Mouse (Mus musculus): ENCODE results near the gene Phtf2.
"Not testable (repeated sequence)": the region's sequence is repeated elsewhere in the genome, so short reads cannot be mapped to it uniquely, and the experiment has no call there.

Gene Phtf2

DNA sequence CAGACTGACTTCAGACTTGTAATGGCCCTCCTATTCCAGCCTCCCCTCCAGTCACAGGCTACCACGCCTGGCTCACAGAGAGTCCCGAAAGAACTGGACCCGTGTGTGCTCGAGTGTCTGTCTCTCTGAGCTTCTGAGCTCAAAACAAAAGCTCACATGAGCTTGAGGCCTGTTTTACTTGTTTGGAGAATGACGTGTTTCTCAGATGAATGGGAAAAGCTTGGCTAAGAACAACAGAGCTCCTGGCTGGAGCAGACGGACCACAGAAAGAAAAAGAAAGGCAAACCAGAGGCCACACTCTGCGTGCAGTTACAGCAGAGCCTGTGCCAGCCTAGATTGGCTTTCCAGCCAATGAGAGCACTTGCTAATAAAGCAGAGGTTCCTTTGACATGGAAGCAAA, 130.2 kb downstream of the Phtf2 start:
- Histone ChIP-seq H3K9me3 (ENCODE audit: low read length) (peaks cover 14% of the 10 kb centered on the region), H3K4me1 (replicated peaks; ENCODE audit: low read depth, low read length) (peaks cover 22% of the 10 kb centered on the region), H3K36me3 (ENCODE audit: insufficient read depth, low read length) (no peaks in the 10 kb centered on the region), H3K4me3 (replicated peaks; ENCODE audit: low read length) (no peak overlapping the region), H3K27me3 (ENCODE audit: insufficient read depth, low read length) (no peaks in the 10 kb centered on the region)
- TF ChIP-seq POU5F1 (IDR thresholded peaks at IDR 0.05; ENCODE audit: borderline replicate concordance, low read length) (no peak), CTCF (conservative IDR thresholded peaks at IDR 0.05; ENCODE audit: low read length) (no peak), NANOG (IDR thresholded peaks at IDR 0.05; ENCODE audit: borderline replicate concordance, low read length) (no peak)

GRCm38 (mm10) chr5:20751000-20751399, 130.9 kb downstream of the Phtf2 start:
- H3K4me3 ChIP-seq (replicated peaks; ENCODE audit: low read length), result no peak overlapping the region; the same call in 1 of the 2 replicates
- H3K9me3 ChIP-seq (ENCODE audit: low read length), result peaks cover 13% of the 10 kb centered on the region
- no peak for TF ChIP-seq NANOG (IDR thresholded peaks at IDR 0.05; ENCODE audit: borderline replicate concordance, low read length)
- TF ChIP-seq POU5F1 (IDR thresholded peaks at IDR 0.05; ENCODE audit: borderline replicate concordance, low read length), result no peak
- no peak for TF ChIP-seq CTCF (conservative IDR thresholded peaks at IDR 0.05; ENCODE audit: low read length)
- no peaks in the 10 kb centered on the region for H3K27me3 ChIP-seq (ENCODE audit: insufficient read depth, low read length)
- no peaks in the 10 kb centered on the region for H3K36me3 ChIP-seq (ENCODE audit: insufficient read depth, low read length)
- peaks cover 22% of the 10 kb centered on the region for H3K4me1 ChIP-seq (replicated peaks; ENCODE audit: low read depth, low read length)

- H3K4me1 ChIP-seq (replicated peaks; ENCODE audit: low read depth, low read length), result peaks cover 23% of the 10 kb centered on the region
- no peaks in the 10 kb centered on the region for H3K36me3 ChIP-seq (ENCODE audit: insufficient read depth, low read length)
- TF ChIP-seq NANOG (IDR thresholded peaks at IDR 0.05; ENCODE audit: borderline replicate concordance, low read length) (no peak), POU5F1 (IDR thresholded peaks at IDR 0.05; ENCODE audit: borderline replicate concordance, low read length) (no peak), CTCF (conservative IDR thresholded peaks at IDR 0.05; ENCODE audit: low read length) (no peak)
- H3K4me3 ChIP-seq (replicated peaks; ENCODE audit: low read length), result no peak overlapping the region
- H3K9me3 ChIP-seq (ENCODE audit: low read length), result no peaks in the 10 kb centered on the region
- no peaks in the 10 kb centered on the region for H3K27me3 ChIP-seq (ENCODE audit: insufficient read depth, low read length)
These were observed 132.4 kb downstream of the Phtf2 start for GRCm38 (mm10) chr5:20749535-20749934.

- Histone ChIP-seq H3K36me3 (ENCODE audit: insufficient read depth, low read length) (no peaks in the 10 kb centered on the region), H3K9me3 (ENCODE audit: low read length) (no peaks in the 10 kb centered on the region), H3K4me1 (replicated peaks; ENCODE audit: low read depth, low read length) (peaks cover 29% of the 10 kb centered on the region), H3K4me3 (replicated peaks; ENCODE audit: low read length) (no peak overlapping the region), H3K27me3 (ENCODE audit: insufficient read depth, low read length) (no peaks in the 10 kb centered on the region)
- TF ChIP-seq CTCF (conservative IDR thresholded peaks at IDR 0.05; ENCODE audit: low read length) (no peak), NANOG (IDR thresholded peaks at IDR 0.05; ENCODE audit: borderline replicate concordance, low read length) (no peak), POU5F1 (IDR thresholded peaks at IDR 0.05; ENCODE audit: borderline replicate concordance, low read length) (no peak)
These were observed 133.1 kb downstream of the Phtf2 start for GRCm38 (mm10) chr5:20748856-20749255.

DNA sequence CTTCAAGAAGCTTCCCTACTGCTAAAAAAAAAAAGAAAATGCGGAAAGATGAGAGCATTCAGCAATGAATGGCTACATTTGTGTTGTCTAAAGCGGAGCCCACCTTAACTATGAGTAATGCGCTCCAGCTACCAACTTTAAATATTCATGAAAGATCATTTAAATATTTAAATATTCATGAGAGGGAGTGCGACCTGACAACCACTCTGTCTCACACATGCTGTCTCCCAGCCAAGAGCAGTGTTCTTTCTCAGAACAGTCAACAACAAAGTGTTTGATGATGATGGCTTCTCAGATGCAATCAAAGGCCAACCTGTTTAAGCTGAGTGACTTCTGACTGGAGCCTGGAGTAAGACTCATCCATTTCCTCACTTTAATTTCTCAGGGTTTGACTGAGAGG, 133.8 kb downstream of the Phtf2 start:
- H3K9me3 ChIP-seq (ENCODE audit: low read length), result no peaks in the 10 kb centered on the region
- no peaks in the 10 kb centered on the region for H3K36me3 ChIP-seq (ENCODE audit: insufficient read depth, low read length)
- H3K27me3 ChIP-seq (ENCODE audit: insufficient read depth, low read length), result no peaks in the 10 kb centered on the region
- no peak for TF ChIP-seq NANOG (IDR thresholded peaks at IDR 0.05; ENCODE audit: borderline replicate concordance, low read length)
- TF ChIP-seq CTCF (conservative IDR thresholded peaks at IDR 0.05; ENCODE audit: low read length), result no peak
- TF ChIP-seq POU5F1 (IDR thresholded peaks at IDR 0.05; ENCODE audit: borderline replicate concordance, low read length), result no peak
- peaks cover 32% of the 10 kb centered on the region for H3K4me1 ChIP-seq (replicated peaks; ENCODE audit: low read depth, low read length)
- no peak overlapping the region for H3K4me3 ChIP-seq (replicated peaks; ENCODE audit: low read length)

DNA sequence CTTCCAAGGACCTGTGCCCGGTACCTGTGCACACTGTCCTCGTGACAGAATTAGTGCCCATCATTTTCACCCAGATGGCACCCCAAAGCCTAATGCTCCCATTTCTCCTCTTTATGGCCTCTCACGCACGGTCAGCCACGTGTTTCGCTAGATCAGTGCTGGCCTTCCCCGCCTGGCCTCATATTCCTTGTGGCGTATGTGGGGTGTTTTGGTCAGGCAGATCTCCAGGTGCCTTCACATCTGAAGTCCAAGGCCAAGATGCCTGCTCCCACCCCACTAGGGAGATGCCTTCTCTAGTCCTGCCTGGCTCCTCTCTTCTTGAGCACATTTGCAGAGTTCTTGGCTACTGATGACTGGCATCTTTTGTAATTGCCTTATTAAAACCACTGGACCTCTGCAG, 140.0 kb downstream of the Phtf2 start:
- Histone ChIP-seq H3K4me1 (replicated peaks; ENCODE audit: low read depth, low read length) (peaks cover 28% of the 10 kb centered on the region), H3K4me3 (replicated peaks; ENCODE audit: low read length) (no peak overlapping the region), H3K27me3 (ENCODE audit: insufficient read depth, low read length) (no peaks in the 10 kb centered on the region), H3K36me3 (ENCODE audit: insufficient read depth, low read length) (no peaks in the 10 kb centered on the region), H3K9me3 (ENCODE audit: low read length) (no peaks in the 10 kb centered on the region)
- no peak for TF ChIP-seq POU5F1 (IDR thresholded peaks at IDR 0.05; ENCODE audit: borderline replicate concordance, low read length)
- no peak for TF ChIP-seq CTCF (conservative IDR thresholded peaks at IDR 0.05; ENCODE audit: low read length)
- no peak for TF ChIP-seq NANOG (IDR thresholded peaks at IDR 0.05; ENCODE audit: borderline replicate concordance, low read length)

GRCm38 (mm10) chr5:20741193-20741592, 140.7 kb downstream of the Phtf2 start:
- Histone ChIP-seq H3K4me1 (replicated peaks; ENCODE audit: low read depth, low read length) (peaks cover 28% of the 10 kb centered on the region), H3K27me3 (ENCODE audit: insufficient read depth, low read length) (no peaks in the 10 kb centered on the region), H3K4me3 (replicated peaks; ENCODE audit: low read length) (no peak overlapping the region), H3K9me3 (ENCODE audit: low read length) (no peaks in the 10 kb centered on the region), H3K36me3 (ENCODE audit: insufficient read depth, low read length) (no peaks in the 10 kb centered on the region)
- TF ChIP-seq CTCF (conservative IDR thresholded peaks at IDR 0.05; ENCODE audit: low read length) (no peak), POU5F1 (IDR thresholded peaks at IDR 0.05; ENCODE audit: borderline replicate concordance, low read length) (no peak), NANOG (IDR thresholded peaks at IDR 0.05; ENCODE audit: borderline replicate concordance, low read length) (no peak)

- Histone ChIP-seq H3K4me1 (replicated peaks; ENCODE audit: low read depth, low read length) (peaks cover 21% of the 10 kb centered on the region), H3K9me3 (ENCODE audit: low read length) (peaks cover 13% of the 10 kb centered on the region), H3K4me3 (replicated peaks; ENCODE audit: low read length) (no peak overlapping the region), H3K27me3 (ENCODE audit: insufficient read depth, low read length) (no peaks in the 10 kb centered on the region), H3K36me3 (ENCODE audit: insufficient read depth, low read length) (no peaks in the 10 kb centered on the region)
- TF ChIP-seq NANOG (IDR thresholded peaks at IDR 0.05; ENCODE audit: borderline replicate concordance, low read length) (no peak), POU5F1 (IDR thresholded peaks at IDR 0.05; ENCODE audit: borderline replicate concordance, low read length) (no peak), CTCF (conservative IDR thresholded peaks at IDR 0.05; ENCODE audit: low read length) (no peak)
These were observed 143.1 kb downstream of the Phtf2 start for GRCm38 (mm10) chr5:20738795-20739194.

DNA sequence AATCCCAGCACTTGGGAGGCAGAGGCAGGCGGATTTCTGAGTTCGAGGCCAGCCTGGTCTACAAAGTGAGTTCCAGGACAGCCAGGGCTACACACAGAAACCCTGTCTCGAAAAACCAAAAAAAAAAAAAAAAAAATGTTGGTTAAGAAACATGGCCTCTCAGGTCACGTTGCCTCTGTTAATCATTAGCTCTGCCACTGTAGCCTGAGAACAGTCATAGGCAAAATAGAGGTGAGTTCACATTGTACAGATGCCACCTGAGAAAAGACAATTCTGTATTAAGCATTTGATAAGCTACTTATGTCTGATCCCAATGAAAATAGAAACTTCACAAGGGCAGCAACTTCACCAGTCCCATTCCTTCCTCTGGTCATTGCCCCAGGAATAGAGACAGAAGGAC, 158.7 kb downstream of the Phtf2 start:
- not testable (repeated sequence) for H3K27me3 ChIP-seq (ENCODE audit: insufficient read depth, low read length); H3K4me3 ChIP-seq (replicated peaks; ENCODE audit: low read length); H3K4me1 ChIP-seq (replicated peaks; ENCODE audit: low read depth, low read length); H3K36me3 ChIP-seq (ENCODE audit: insufficient read depth, low read length)
- H3K9me3 ChIP-seq (ENCODE audit: low read length), result peaks cover 11% of the 10 kb centered on the region

All from E14TG2a.4 (cell line).